Comparison of ENCODE assay signal across 22 mouse cellular contexts in the genomic region with DNA sequence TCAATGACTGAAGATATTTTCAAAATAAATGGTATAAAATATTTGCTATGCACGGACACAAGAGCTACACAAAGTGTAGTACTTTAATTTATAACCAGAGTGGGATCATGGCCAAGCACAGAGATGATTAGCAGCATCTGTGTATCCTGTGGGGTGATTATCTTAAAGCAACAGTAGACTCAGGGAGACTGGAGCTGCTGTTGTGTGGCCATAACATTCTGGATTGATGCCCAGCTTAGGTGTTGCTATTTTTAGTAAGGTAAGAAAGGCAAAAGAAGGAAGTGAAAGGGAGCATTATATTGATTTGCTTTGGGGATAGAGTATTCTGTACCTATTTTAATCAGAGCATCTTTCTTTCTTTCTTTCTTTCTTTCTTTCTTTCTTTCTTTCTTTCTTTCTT. TPM values are rescaled to one million over a fixed set of nuclear protein-coding genes. Genes with fewer than 3 reads are reported as not detected.
A peak's percentile ranks its signal among the peaks of the same experiment; 100 is the strongest.
DNase-seq lines count a peak whose midpoint lies in the region; ATAC-seq and TF ChIP-seq lines count a peak whose summit lies in the region.
"Had no signal": no experiment of that assay in that cellular context is flagged by ENCODE, and none has a peak within 500 bp of the region (broad histone marks: within the 10 kb centered on the region; RNA-seq: fewer than 3 reads in every experiment).

No protein-coding gene starts in this region.

- peak; percentile 13 for DNase-seq in heart, adult 8-10 months (ENCODE audit: low spot score)
- no peak for DNase-seq in heart, postnatal 4 days
- peak; percentile 40 for DNase-seq in kidney, adult 2 months
- DNase-seq in stomach, postnatal 0 days (ENCODE audit: low spot score): no peak
- DNase-seq in gastrocnemius, adult 8-10 months (ENCODE audit: low spot score in 2 of 2): no peak
- DNase-seq: adrenal gland, postnatal 10 days; cerebellum, adult 2 months; kidney, postnatal 25 days; layer of hippocampus, postnatal 36 days; liver, postnatal 0 days; lung, postnatal 14 days; right cerebral cortex, postnatal 14 days had no signal

- peaks cover 2% of the 10 kb centered on the region; the same call in 1 of the 2 replicates for H3K9me3 ChIP-seq in kidney, embryonic 16.5 days (ENCODE audit: low read length)
- H3K9me3 ChIP-seq in stomach, embryonic 16.5 days (replicated peaks; ENCODE audit: control insufficient read depth, low read length): no peaks in the 10 kb centered on the region
- no peaks in the 10 kb centered on the region for H3K9me3 ChIP-seq in stomach, postnatal 0 days (ENCODE audit: control insufficient read depth, low read length)
- H3K9me3 ChIP-seq: forebrain, embryonic 13.5 days; hindbrain, embryonic 15.5 days; intestine, embryonic 15.5 days; limb, embryonic 12.5 days; midbrain, embryonic 13.5 days had no signal

- no peak overlapping the region for H3K4me2 ChIP-seq in kidney, embryonic 16.5 days (replicated peaks; ENCODE audit: low read depth, low read length)
- no peak overlapping the region for H3K4me2 ChIP-seq in stomach, embryonic 16.5 days (ENCODE audit: low read depth, low read length)
- H3K4me2 ChIP-seq in stomach, postnatal 0 days (replicated peaks; ENCODE audit: low read depth): no peak overlapping the region
- H3K4me2 ChIP-seq: forebrain, embryonic 13.5 days; hindbrain, embryonic 15.5 days; intestine, embryonic 15.5 days; limb, embryonic 12.5 days; liver, embryonic 11.5 days; midbrain, embryonic 13.5 days had no signal

- H3K4me1 ChIP-seq in kidney, adult 2 months (ENCODE audit: control insufficient read depth, insufficient read depth, low read length): no peaks in the 10 kb centered on the region; the same call in 1 of the 2 replicates
- H3K4me1 ChIP-seq in kidney, embryonic 16.5 days (ENCODE audit: insufficient read depth, low read length): no peaks in the 10 kb centered on the region; the same call in 1 of the 2 replicates
- H3K4me1 ChIP-seq in stomach, embryonic 16.5 days (ENCODE audit: control insufficient read depth, insufficient read depth, low read length): no peaks in the 10 kb centered on the region; the same call in 1 of the 2 replicates
- H3K4me1 ChIP-seq in stomach, postnatal 0 days (replicated peaks; ENCODE audit: control insufficient read depth, insufficient read depth): no peaks in the 10 kb centered on the region
- H3K4me1 ChIP-seq: forebrain, embryonic 13.5 days; intestine, embryonic 15.5 days had no signal

- H3K36me3 ChIP-seq in kidney, adult 2 months (ENCODE audit: control insufficient read depth, insufficient read depth, low read length): peaks cover 1% of the 10 kb centered on the region
- peaks cover 9% of the 10 kb centered on the region for H3K36me3 ChIP-seq in kidney, embryonic 16.5 days (ENCODE audit: insufficient read depth, low read length)
- no peaks in the 10 kb centered on the region for H3K36me3 ChIP-seq in stomach, embryonic 16.5 days (ENCODE audit: control insufficient read depth, insufficient read depth, low read length)
- no peaks in the 10 kb centered on the region for H3K36me3 ChIP-seq in stomach, postnatal 0 days (ENCODE audit: control insufficient read depth, insufficient read depth, low read length)
- H3K36me3 ChIP-seq: limb, embryonic 12.5 days had no signal

- H3K27ac ChIP-seq in kidney, adult 2 months (ENCODE audit: insufficient read depth, low read depth, low read length): no peak overlapping the region
- no peak overlapping the region for H3K27ac ChIP-seq in kidney, embryonic 16.5 days (ENCODE audit: low read length)
- no peak overlapping the region for H3K27ac ChIP-seq in stomach, embryonic 16.5 days (ENCODE audit: low read length)
- H3K27ac ChIP-seq in stomach, postnatal 0 days (replicated peaks): no peak overlapping the region
- H3K27ac ChIP-seq: forebrain, embryonic 13.5 days; hindbrain, embryonic 15.5 days; intestine, embryonic 15.5 days; limb, embryonic 12.5 days; midbrain, embryonic 13.5 days had no signal

- TF ChIP-seq POLR2A in kidney, adult 2 months (IDR thresholded peaks at IDR 0.05; ENCODE audit: low read depth, low read length): no peak

- no peak for TF ChIP-seq EP300 in stomach, postnatal 0 days (optimal IDR thresholded peaks at IDR 0.05)

- H3K9ac ChIP-seq in kidney, embryonic 16.5 days (replicated peaks; ENCODE audit: low read length): no peak overlapping the region
- no peak overlapping the region for H3K9ac ChIP-seq in stomach, embryonic 16.5 days (ENCODE audit: low read length)
- H3K9ac ChIP-seq in stomach, postnatal 0 days (ENCODE audit: low read length): no peak overlapping the region
- H3K9ac ChIP-seq: forebrain, embryonic 13.5 days; hindbrain, embryonic 15.5 days; intestine, embryonic 15.5 days; limb, embryonic 12.5 days; liver, postnatal 0 days; midbrain, embryonic 13.5 days had no signal

- no peak for TF ChIP-seq CTCF in kidney, adult 2 months (conservative IDR thresholded peaks at IDR 0.05; ENCODE audit: insufficient read depth, insufficient read length, low read depth, low read length)
- TF ChIP-seq CTCF in stomach, postnatal 0 days (IDR thresholded peaks at IDR 0.05; ENCODE audit: low read depth): no peak

- no peak overlapping the region for H3K4me3 ChIP-seq in kidney, adult 2 months (ENCODE audit: insufficient read depth, low read depth, low read length)
- no peak overlapping the region for H3K4me3 ChIP-seq in kidney, embryonic 16.5 days (ENCODE audit: low read length)
- no peak overlapping the region for H3K4me3 ChIP-seq in stomach, embryonic 16.5 days (replicated peaks; ENCODE audit: low read length)
- H3K4me3 ChIP-seq in stomach, postnatal 0 days (ENCODE audit: low read depth, low read length): no peak overlapping the region
- H3K4me3 ChIP-seq: forebrain, embryonic 13.5 days; hindbrain, embryonic 15.5 days; intestine, embryonic 15.5 days; limb, embryonic 12.5 days; midbrain, embryonic 13.5 days had no signal

- H3K27me3 ChIP-seq in kidney, adult 2 months (replicated peaks; ENCODE audit: control insufficient read depth, insufficient read depth, low read length): no peaks in the 10 kb centered on the region
- peaks cover 22% of the 10 kb centered on the region for H3K27me3 ChIP-seq in kidney, embryonic 16.5 days (ENCODE audit: insufficient read depth, low read length)
- H3K27me3 ChIP-seq in stomach, embryonic 16.5 days (ENCODE audit: control insufficient read depth, insufficient read depth, low read length): peaks cover 13% of the 10 kb centered on the region
- H3K27me3 ChIP-seq in stomach, postnatal 0 days (ENCODE audit: control insufficient read depth, insufficient read depth, low read length): no peaks in the 10 kb centered on the region

- no peak for ATAC-seq in kidney, embryonic 16.5 days (ENCODE audit: low FRiP score, low TSS enrichment)
- ATAC-seq in stomach, embryonic 16.5 days (ENCODE audit: insufficient read depth, low FRiP score): 0 out of 2 replicates have a peak, but pooled peaks have one; percentile 25
- no peak for ATAC-seq in stomach, postnatal 0 days (ENCODE audit: low FRiP score, low TSS enrichment)
- ATAC-seq: forebrain, embryonic 13.5 days; intestine, embryonic 15.5 days; liver, postnatal 0 days; midbrain, embryonic 13.5 days had no signal

- 3% methylated on average over 1 of the region's 1 CpGs for WGBS in kidney, adult 2 months
- 48% methylated on average over 1 of the region's 1 CpGs for WGBS in kidney, embryonic 16.5 days
- 28% methylated on average over 1 of the region's 1 CpGs for WGBS in stomach, embryonic 16.5 days
- WGBS in stomach, postnatal 0 days: 17% methylated on average over 1 of the region's 1 CpGs

RNA-seq across cellular contexts. Expression of gene Fgf9, which starts 11.6 kb away (rescaled TPM):
- total RNA-seq in heart, adult 8-10 months (2022): 1 to 10 TPM; 7.3 to 9.1 (median 7.7) TPM
- total RNA-seq in heart, postnatal 4 days (2021): 1 to 10 TPM; 7.7 to 8.3 TPM
- 5.3 and 7.1 TPM in 2 replicates for polyA plus RNA-seq in kidney, adult 2 months (2012; rRNA removed)
- polyA plus RNA-seq in kidney, embryonic 16.5 days (2015; fragmentation: Nextera tagmentation; extraction: Ambion mirVana): 7.8 and 9.0 TPM in 2 replicates
- 9.5 and 10.6 TPM in 2 replicates for polyA plus RNA-seq in stomach, embryonic 16.5 days (2015; fragmentation: Nextera tagmentation; extraction: Ambion mirVana)
- polyA plus RNA-seq in stomach, postnatal 0 days (2015; fragmentation: Nextera tagmentation; extraction: Ambion mirVana): 5.9 and 6.3 TPM in 2 replicates
- 1 to 10 TPM; 1.5 to 1.9 (median 1.8) TPM for total RNA-seq in gastrocnemius, adult 8-10 months (2022)
- total RNA-seq: hematopoietic stem cell, adult 5-6 weeks; megakaryocyte, adult 5-6 weeks had no signal

Comparison
In these comparisons a context has a peak if more than half of its experiments do, and no peak if none do; other contexts are left out.
1. DNase-seq: peak in heart, adult 8-10 months (single experiment) and kidney, adult 2 months (single experiment); none in heart, postnatal 4 days (single experiment), stomach, postnatal 0 days (single experiment) and gastrocnemius, adult 8-10 months (0 of 2).